Mouse (Mus musculus) heart, embryonic 14.5 days (tissue): Measurements from ENCODE around the gene 9330159F19Rik. TPM values are rescaled to one million over a fixed set of nuclear protein-coding genes. Genes with fewer than 3 reads are reported as not detected.

ENCODE experiments used
- ATAC-seq: fragments of 200-750 bp; cut with Nextera tagmentation; 2 replicates; pipeline ENCODE4 v1.8.0; 2017; ENCODE audit warnings: low read depth, moderate TSS enrichment; ENCODE audit not compliant: insufficient number of reproducible peaks, insufficient read depth, low FRiP score
- H3K27ac ChIP-seq, 2 experiments: fragments of 200-500 bp in 1 of 2; fragments of 300-500 bp in 1 of 2; sonication (generic) in 1 of 2; replicated peaks in 1 of 2; 2 replicates each; pipeline ENCODE4 v1.5.1; 2012 to 2014; ENCODE audit warnings: low read depth in 2 of 2, low read length in 2 of 2, control low read depth in 1 of 2, mild to moderate bottlenecking in 1 of 2, mixed read lengths in 1 of 2; ENCODE audit not compliant: control insufficient read depth in 1 of 2, insufficient read depth in 1 of 2
- H3K27me3 ChIP-seq: fragments of 300-500 bp; sonication (generic); 2 replicates; pipeline ENCODE4 v1.6.1; 2014; ENCODE audit warnings: mild to moderate bottlenecking, low read length, control low read depth; ENCODE audit not compliant: control insufficient read depth, insufficient read depth
- H3K36me3 ChIP-seq: fragments of 300-500 bp; sonication (generic); 2 replicates; pipeline ENCODE4 v1.6.1; 2014; ENCODE audit warnings: mild to moderate bottlenecking, control low read depth, low read length, mixed read lengths; ENCODE audit not compliant: control insufficient read depth, insufficient read depth
- H3K4me1 ChIP-seq, 2 experiments: fragments of 200-500 bp in 1 of 2; fragments of 300-500 bp in 1 of 2; sonication (generic) in 1 of 2; 2 replicates each; pipeline ENCODE4 v1.6.1; 2012 to 2014; ENCODE audit warnings: low read length in 2 of 2, control low read depth in 1 of 2, mixed read lengths in 1 of 2; ENCODE audit not compliant: control insufficient read depth in 2 of 2, insufficient read depth in 2 of 2
- H3K4me2 ChIP-seq: fragments of 300-500 bp; sonication (generic); 2 replicates; pipeline ENCODE4 v1.6.1; 2014; ENCODE audit warnings: mild to moderate bottlenecking, low read length
- H3K4me3 ChIP-seq, 2 experiments: fragments of 200-500 bp in 1 of 2; fragments of 300-500 bp in 1 of 2; sonication (generic) in 1 of 2; 2 replicates each; pipeline ENCODE4 v1.5.1; 2012 to 2014; ENCODE audit warnings: low read length in 2 of 2, mild to moderate bottlenecking in 2 of 2, control low read depth in 1 of 2, low read depth in 1 of 2, moderate library complexity in 1 of 2; ENCODE audit not compliant: control insufficient read depth in 1 of 2, insufficient read depth in 1 of 2
- H3K9ac ChIP-seq: fragments of 300-500 bp; sonication (generic); 2 replicates; pipeline ENCODE4 v1.6.1; 2014; ENCODE audit warnings: mild to moderate bottlenecking, low read length
- H3K9me3 ChIP-seq: fragments of 300-500 bp; sonication (generic); 2 replicates; pipeline ENCODE4 v1.6.1; 2016; ENCODE audit warnings: low read length, control low read depth; ENCODE audit not compliant: control insufficient read depth
- WGBS: fragments of 180-500 bp; shearing (Covaris S2); extraction: QIAGEN DNeasy Blood & Tissue Kit; methylation state at CpG from one replicate; pipeline ENCODE4 v1.1.7; 2014; 5-methylcytosine and 5-hydroxymethylcytosine counted together
- polyA plus RNA-seq: library from polyadenylated mRNA; unstranded; fragments of >200 nt; fragmentation: Nextera tagmentation; extraction: Ambion mirVana; gene quantifications from 2 replicates; pipeline ENCODE4 v1.2.1, GENCODE M21; 2014

Gene 9330159F19Rik
- polyA plus RNA-seq, 1 experiment from 2014 or later: 0.04 TPM

DNA sequence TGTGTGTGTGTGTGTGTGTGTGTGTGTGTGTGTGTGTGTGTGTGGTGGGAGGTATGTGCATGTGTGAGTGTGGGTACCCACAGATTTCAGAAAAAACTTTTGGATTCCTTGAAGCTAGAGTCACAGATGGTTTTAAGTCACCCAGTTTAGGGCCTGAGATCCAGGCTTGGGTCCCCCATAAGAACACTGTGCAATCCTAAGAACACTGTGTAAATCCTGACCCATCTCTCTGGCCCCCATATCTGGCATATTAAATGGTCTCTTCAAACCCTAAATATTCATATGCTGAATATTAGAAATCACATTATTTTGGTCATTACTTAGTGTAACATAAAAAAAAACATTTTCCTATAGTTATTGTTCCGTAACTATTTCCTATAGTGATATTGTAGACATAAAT, 5.6 kb downstream of the 9330159F19Rik start:
- 80% methylated on average over 1 of the region's 1 CpGs for WGBS
- no peak for ATAC-seq
- Histone ChIP-seq H3K4me1 (no peaks in the 10 kb centered on the region), H3K27me3 (no peaks in the 10 kb centered on the region), H3K27ac (no peak overlapping the region), H3K9ac (no peak overlapping the region), H3K36me3 (no peaks in the 10 kb centered on the region), H3K4me3 (no peak overlapping the region), H3K9me3 (no peaks in the 10 kb centered on the region), H3K4me2 (no peak overlapping the region)

- Histone ChIP-seq H3K27ac (no peak overlapping the region), H3K27me3 (no peaks in the 10 kb centered on the region), H3K36me3 (no peaks in the 10 kb centered on the region), H3K4me1 (no peaks in the 10 kb centered on the region), H3K9me3 (no peaks in the 10 kb centered on the region), H3K4me2 (no peak overlapping the region), H3K4me3 (no peak overlapping the region), H3K9ac (no peak overlapping the region)
- 82% methylated on average over 2 of the region's 2 CpGs for WGBS
- ATAC-seq: no peak
Observed at GRCm38 (mm10) chr10:29217451-29217850, 6.0 kb downstream of the 9330159F19Rik start.

DNA sequence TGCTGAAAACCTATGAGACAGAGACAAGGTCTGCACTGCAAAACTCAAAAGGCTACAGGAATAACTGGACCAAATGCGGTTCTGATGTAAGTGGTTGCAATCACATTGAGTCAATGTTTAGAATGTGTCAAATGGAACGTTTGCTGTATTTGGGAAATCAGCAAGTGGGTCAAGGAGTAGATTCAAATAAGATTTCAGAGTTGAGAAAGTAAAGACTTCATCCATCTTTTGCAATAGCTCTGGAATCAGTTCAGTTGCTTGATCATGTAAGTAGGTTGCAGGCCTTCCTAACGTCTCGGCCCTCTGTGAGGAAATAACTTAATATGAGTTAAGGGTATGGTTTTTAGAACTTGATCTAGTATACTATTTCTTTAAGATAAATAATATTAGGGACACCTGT, 13.9 kb downstream of the 9330159F19Rik start:
- no peaks in the 10 kb centered on the region for H3K9me3 ChIP-seq
- H3K4me2 ChIP-seq: no peak overlapping the region
- ATAC-seq: no peak
- 72% methylated on average over 4 of the region's 4 CpGs for WGBS
- H3K27ac ChIP-seq: no peak overlapping the region
- no peak overlapping the region for H3K9ac ChIP-seq
- no peaks in the 10 kb centered on the region for H3K27me3 ChIP-seq
- no peaks in the 10 kb centered on the region for H3K36me3 ChIP-seq
- no peaks in the 10 kb centered on the region for H3K4me1 ChIP-seq
- H3K4me3 ChIP-seq: no peak overlapping the region

GRCm38 (mm10) chr10:29231208-29231607, 19.8 kb downstream of the 9330159F19Rik start:
- Histone ChIP-seq H3K4me3 (no peak overlapping the region), H3K36me3 (no peaks in the 10 kb centered on the region), H3K9me3 (no peaks in the 10 kb centered on the region), H3K9ac (no peak overlapping the region), H3K4me2 (no peak overlapping the region), H3K27ac (no peak overlapping the region), H3K4me1 (no peaks in the 10 kb centered on the region), H3K27me3 (no peaks in the 10 kb centered on the region)
- 62% methylated on average over 2 of the region's 2 CpGs for WGBS
- ATAC-seq: no peak

Other genes starting within 250 kb of the 9330159F19Rik start
- gene 2310057J18Rik, start 225.3 kb upstream of the 9330159F19Rik start, polyA plus RNA-seq: not detected in 2 replicates
- 0.32 and 0.55 TPM in 2 replicates for gene Soga3, start 67.8 kb upstream of the 9330159F19Rik start, polyA plus RNA-seq
- not detected in 2 replicates for gene Gm49353, start 12.7 kb upstream of the 9330159F19Rik start, polyA plus RNA-seq
- gene Echdc1, start 101.6 kb downstream of the 9330159F19Rik start, polyA plus RNA-seq: 22.6 and 26.5 TPM in 2 replicates
- gene Rnf146, start 150.8 kb downstream of the 9330159F19Rik start, polyA plus RNA-seq: 31.4 and 39.7 TPM in 2 replicates